Comparison of ENCODE assay signal across 8 mouse cellular contexts in the genomic region with DNA sequence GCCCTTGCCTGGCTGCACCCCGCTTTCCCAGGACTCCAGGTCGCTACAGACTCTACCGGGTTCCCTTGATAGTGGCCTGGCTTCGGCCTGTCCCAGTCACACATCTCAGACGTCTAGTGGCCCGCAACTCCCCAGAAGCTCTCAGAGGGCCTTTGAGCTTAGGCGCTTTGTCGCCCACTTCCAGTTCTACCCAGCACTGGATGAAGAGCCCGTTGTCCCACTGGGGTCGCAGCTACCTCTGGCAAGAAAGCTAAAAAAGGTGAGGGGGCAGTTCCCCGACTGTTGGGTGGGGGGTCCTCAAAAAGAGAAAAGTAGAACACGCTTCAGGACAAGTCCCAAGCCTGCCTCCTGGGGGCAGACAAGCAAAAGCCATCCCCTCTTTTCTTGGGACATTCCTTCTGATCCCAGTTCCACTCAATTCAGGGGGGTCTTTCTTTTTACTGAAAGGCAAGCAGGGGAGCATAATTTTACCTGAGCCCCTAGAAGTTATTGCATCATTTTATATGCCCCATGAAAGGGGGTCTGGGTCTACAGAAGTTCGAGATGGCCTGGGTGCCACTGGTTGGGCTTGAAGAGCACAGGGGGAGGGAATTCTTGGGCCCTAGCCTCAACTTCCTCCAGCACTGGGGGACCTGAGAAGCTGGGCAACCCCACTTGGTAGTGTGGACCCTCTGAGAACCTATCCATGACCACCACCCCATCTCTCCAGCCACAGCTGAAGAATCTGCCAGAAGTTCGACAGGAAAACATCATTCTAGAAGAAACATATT. TPM values are rescaled to one million over a fixed set of nuclear protein-coding genes. Genes with fewer than 3 reads are reported as not detected.
DNase-seq lines count a peak whose midpoint lies in the region; ATAC-seq lines count a peak whose summit lies in the region.

No protein-coding gene starts in this region.

- H3K36me3 ChIP-seq in embryonic facial prominence, embryonic 12.5 days: no peaks in the 10 kb centered on the region
- H3K36me3 ChIP-seq in hindbrain, embryonic 15.5 days: no peaks in the 10 kb centered on the region
- H3K36me3 ChIP-seq in midbrain, embryonic 10.5 days: no peaks in the 10 kb centered on the region

- H3K4me1 ChIP-seq in embryonic facial prominence, embryonic 12.5 days: peaks cover 26% of the 10 kb centered on the region; the same call in 1 of the 2 replicates
- peaks cover 35% of the 10 kb centered on the region for H3K4me1 ChIP-seq in hindbrain, embryonic 15.5 days (replicated peaks)
- H3K4me1 ChIP-seq in midbrain, embryonic 10.5 days: peaks cover 38% of the 10 kb centered on the region

- 9% methylated on average over 14 of the region's 14 CpGs for WGBS in embryonic facial prominence, embryonic 12.5 days
- WGBS in hindbrain, embryonic 15.5 days: 10% methylated on average over 14 of the region's 14 CpGs
- 6% methylated on average over 14 of the region's 14 CpGs for WGBS in midbrain, embryonic 10.5 days

- H3K9ac ChIP-seq in embryonic facial prominence, embryonic 12.5 days: peak overlapping the region; percentile 50
- peak overlapping the region; percentile 45 for H3K9ac ChIP-seq in hindbrain, embryonic 15.5 days

- peak overlapping the region; percentile 31 for H3K4me3 ChIP-seq in embryonic facial prominence, embryonic 12.5 days
- peak overlapping the region; percentile 39 for H3K4me3 ChIP-seq in hindbrain, embryonic 15.5 days
- H3K4me3 ChIP-seq in midbrain, embryonic 10.5 days: peak overlapping the region; percentile 53

- H3K27ac ChIP-seq in embryonic facial prominence, embryonic 12.5 days: no peak overlapping the region
- no peak overlapping the region for H3K27ac ChIP-seq in hindbrain, embryonic 15.5 days (replicated peaks)
- peak overlapping the region; percentile 70 for H3K27ac ChIP-seq in midbrain, embryonic 10.5 days (replicated peaks)

- DNase-seq in heart, adult 11 months: peak; percentile 91
- no peak for DNase-seq in heart, postnatal 4 days
- peak; percentile 52 for DNase-seq in midbrain, embryonic 10.5 days (ENCODE audit: low spot score)
- no peak for DNase-seq in right cerebral cortex, postnatal 14 days
- DNase-seq in thymus, postnatal 14 days: no peak
- DNase-seq in right cerebral cortex, postnatal 25 days: no peak

- ATAC-seq in embryonic facial prominence, embryonic 12.5 days (ENCODE audit: insufficient number of reproducible peaks, insufficient read depth, low FRiP score, low TSS enrichment): no peak
- ATAC-seq in hindbrain, embryonic 15.5 days (ENCODE audit: low FRiP score, low read depth): no peak

- no peaks in the 10 kb centered on the region for H3K9me3 ChIP-seq in embryonic facial prominence, embryonic 12.5 days
- no peaks in the 10 kb centered on the region for H3K9me3 ChIP-seq in hindbrain, embryonic 15.5 days
- no peaks in the 10 kb centered on the region for H3K9me3 ChIP-seq in midbrain, embryonic 10.5 days (replicated peaks)

- H3K4me2 ChIP-seq in embryonic facial prominence, embryonic 12.5 days (replicated peaks): peak overlapping the region; percentile 82
- peak overlapping the region; percentile 84 for H3K4me2 ChIP-seq in hindbrain, embryonic 15.5 days

- H3K27me3 ChIP-seq in embryonic facial prominence, embryonic 12.5 days: peaks cover 34% of the 10 kb centered on the region
- H3K27me3 ChIP-seq in hindbrain, embryonic 15.5 days: peaks cover 14% of the 10 kb centered on the region; the same call in 1 of the 2 replicates
- peaks cover 58% of the 10 kb centered on the region for H3K27me3 ChIP-seq in midbrain, embryonic 10.5 days (ENCODE audit: low read depth, poor library complexity, severe bottlenecking)

RNA-seq across cellular contexts. Expression of a gene that starts 3.5 kb away (rescaled TPM):
- 10 to 100 TPM; 27.2 to 31.0 TPM for total RNA-seq in heart, postnatal 4 days (2021)
- polyA plus RNA-seq in embryonic facial prominence, embryonic 12.5 days (2016; fragmentation: Nextera tagmentation; extraction: Ambion mirVana): 66.2 and 76.0 TPM in 2 replicates
- polyA plus RNA-seq in hindbrain, embryonic 15.5 days (2015; fragmentation: Nextera tagmentation; extraction: Ambion mirVana): 101 and 139 TPM in 2 replicates
- polyA plus RNA-seq in midbrain, embryonic 10.5 days (2016; fragmentation: Nextera tagmentation; extraction: Ambion mirVana): 31.8 and 49.2 TPM in 2 replicates

Comparison
In these comparisons a context has a peak if more than half of its experiments do, and no peak if none do; other contexts are left out.
1. DNase-seq: peak in heart, adult 11 months (single experiment) and midbrain, embryonic 10.5 days (single experiment); none in heart, postnatal 4 days (single experiment), right cerebral cortex, postnatal 14 days (single experiment), thymus, postnatal 14 days (single experiment) and right cerebral cortex, postnatal 25 days (single experiment).
2. Peak in every context shown above with its lines, with median percentiles within 50 percentile points of each other: H3K4me3 ChIP-seq.